Mouse (Mus musculus): ENCODE results near the gene Dstyk.

DNA sequence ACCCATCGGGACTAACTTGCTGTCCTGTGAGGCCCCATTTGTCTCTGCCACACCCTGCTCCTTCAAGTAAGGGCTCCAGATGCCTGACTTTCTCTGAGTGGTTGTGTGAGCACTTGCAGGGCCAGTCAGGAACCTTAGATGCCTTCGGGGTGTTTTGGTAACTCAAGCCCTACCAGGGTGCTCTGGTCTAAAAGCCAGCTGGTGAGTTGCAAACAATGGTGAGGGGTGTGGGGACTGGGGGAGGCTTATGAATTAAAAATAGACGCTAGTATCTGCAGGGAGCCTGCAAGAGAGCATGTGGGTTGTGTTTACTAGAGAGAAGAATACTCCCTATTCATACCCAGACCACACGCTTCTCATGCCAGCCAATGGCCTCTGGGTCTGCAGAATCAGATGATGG is 42.1 kb upstream of the Dstyk start:
- no peak for TF ChIP-seq POLR2A (IDR thresholded peaks at IDR 0.05; ENCODE audit: low read depth, low read length)
- no peak for TF ChIP-seq CTCF (IDR thresholded peaks at IDR 0.05; ENCODE audit: borderline replicate concordance, insufficient read depth, low read length)

Data from embryonic fibroblast, embryonic 13.5 days (primary cell).